Mouse (Mus musculus): ENCODE data around the gene Adk.
A peak's percentile ranks its signal among the peaks of the same experiment; 100 is the strongest.

Adk gene

GRCm38 (mm10) chr14:21268229-21268628 is 215.9 kb downstream of the Adk start:
- DNase-seq (ENCODE audit: low read depth, low spot score), result no peak

DNA sequence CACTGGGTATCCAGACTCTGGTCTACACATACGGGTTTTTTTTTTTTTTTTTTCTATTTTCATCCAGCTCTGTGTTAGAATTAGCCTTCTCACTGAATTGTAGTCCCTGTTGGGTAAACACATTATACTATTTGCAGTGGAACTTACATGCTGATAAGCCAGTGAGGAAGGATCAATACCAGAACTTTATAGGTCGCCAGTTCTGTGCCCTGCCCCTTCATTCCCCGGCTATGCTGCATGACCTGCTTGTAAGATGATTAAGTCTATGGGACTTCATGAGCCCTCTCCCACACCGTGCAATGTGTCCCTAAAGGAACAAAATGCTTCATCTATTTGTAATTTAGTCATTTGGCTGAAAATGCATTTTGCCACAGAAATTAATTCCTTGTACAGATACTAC is 219.1 kb downstream of the Adk start:
- DNase-seq (ENCODE audit: low read depth, low spot score), result no peak

- no peak for DNase-seq (ENCODE audit: low read depth, low spot score)
These were observed 223.4 kb downstream of the Adk start for GRCm38 (mm10) chr14:21275786-21276185.

DNA sequence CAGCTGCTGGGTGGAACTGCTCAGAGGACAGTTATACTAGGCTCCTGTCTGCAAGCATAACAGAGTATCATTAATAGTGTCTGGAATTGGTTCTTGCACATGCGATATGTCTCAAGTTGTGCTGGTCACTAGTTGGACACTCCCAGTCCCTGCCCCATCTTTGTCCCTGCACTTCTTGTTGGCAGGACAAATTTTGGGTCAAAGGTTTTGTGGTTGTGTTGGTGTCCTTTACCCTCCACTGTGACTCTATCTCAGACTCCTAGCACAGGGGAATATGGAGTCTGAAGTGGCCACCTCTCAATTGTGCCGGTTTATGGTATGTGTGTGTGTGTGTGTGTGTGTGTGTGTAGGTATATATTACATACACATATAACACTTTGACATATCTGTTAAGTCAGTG is 225.9 kb downstream of the Adk start:
- DNase-seq (ENCODE audit: low read depth, low spot score), result no peak

- DNase-seq (ENCODE audit: low read depth, low spot score), result no peak
These were observed 226.6 kb downstream of the Adk start for GRCm38 (mm10) chr14:21278907-21279535.

DNA sequence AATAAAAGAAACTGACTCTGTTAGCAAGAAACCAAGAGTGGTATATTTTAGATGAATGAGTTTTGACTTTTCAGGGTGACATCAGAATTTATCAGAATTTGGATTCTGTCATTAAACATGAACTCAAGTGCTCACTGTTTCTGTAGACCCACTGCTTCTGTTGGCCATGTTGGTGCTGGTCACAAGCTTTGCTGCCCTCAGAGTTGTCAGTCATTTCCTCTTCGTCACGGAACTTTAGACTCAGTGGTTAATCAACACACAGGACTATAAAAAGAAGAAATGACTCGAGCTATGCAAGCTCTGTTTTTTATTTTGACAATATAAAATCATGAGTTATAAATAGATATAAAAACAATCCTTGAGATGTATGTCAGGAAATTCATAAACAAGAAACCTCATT is 228.1 kb downstream of the Adk start:
- DNase-seq (ENCODE audit: low read depth, low spot score), result no peak

GRCm38 (mm10) chr14:21281506-21281905 is 229.1 kb downstream of the Adk start:
- DNase-seq (ENCODE audit: low read depth, low spot score), result no peak

- DNase-seq (ENCODE audit: low read depth, low spot score), result no peak
These were observed 231.7 kb downstream of the Adk start for GRCm38 (mm10) chr14:21284116-21284515.

- no peak for DNase-seq (ENCODE audit: low read depth, low spot score)
These were observed 232.5 kb downstream of the Adk start for GRCm38 (mm10) chr14:21284847-21285246.

DNA sequence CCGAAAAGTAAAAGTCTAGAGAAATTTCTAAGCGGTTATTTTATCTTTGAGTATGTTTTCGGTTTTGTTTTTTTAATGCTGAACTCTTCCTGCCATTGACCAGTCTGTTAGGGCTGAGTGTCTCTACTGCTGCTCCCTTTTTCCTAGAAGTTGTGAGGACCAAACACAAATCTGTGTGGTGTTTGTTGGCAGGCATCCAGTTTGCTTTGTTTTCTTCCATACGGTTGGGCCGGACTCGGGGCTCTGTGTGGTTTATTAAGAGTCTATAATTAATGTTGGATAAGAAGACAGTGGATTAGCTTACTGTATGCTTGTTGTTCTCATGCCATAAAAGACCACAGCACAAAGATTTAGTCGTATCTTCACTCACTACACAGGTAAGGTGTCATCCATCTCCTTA is 233.9 kb downstream of the Adk start:
- no peak for DNase-seq (ENCODE audit: low read depth, low spot score)

DNA sequence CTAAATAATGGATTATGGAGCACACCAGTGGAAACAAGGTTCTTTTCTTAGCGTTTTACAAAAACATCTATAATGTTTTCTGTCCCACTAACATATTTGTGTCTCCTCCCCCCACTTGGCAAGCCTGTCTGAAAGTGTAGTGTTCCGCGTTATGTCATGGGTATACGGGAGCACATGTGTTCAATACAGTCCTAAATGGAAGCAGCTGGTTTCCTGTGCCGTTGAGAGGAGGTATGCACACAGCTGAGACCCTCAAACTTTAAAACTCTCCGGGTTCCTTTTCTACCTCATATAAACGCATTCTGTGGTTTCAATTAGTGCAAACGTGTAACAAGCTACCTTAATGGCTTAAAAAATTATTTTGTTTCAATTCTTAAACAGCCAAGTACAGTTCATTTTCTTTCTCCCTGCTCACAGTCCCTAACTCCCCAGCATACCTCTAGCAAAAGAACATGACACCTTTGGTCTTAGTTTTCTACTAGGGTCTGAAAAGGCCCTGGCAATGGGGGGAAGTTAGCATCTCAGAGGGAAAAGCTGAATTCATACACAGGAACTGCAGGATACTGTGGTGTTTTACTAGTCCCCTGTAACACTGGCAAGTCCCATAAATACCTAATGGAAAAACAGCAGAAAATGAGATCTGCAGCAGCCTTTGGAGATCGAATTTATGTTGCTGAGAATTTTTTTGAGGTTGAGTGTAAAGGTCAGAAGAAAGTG is 235.5 kb downstream of the Adk start:
- DNase-seq (ENCODE audit: low read depth, low spot score), result no peak

DNA sequence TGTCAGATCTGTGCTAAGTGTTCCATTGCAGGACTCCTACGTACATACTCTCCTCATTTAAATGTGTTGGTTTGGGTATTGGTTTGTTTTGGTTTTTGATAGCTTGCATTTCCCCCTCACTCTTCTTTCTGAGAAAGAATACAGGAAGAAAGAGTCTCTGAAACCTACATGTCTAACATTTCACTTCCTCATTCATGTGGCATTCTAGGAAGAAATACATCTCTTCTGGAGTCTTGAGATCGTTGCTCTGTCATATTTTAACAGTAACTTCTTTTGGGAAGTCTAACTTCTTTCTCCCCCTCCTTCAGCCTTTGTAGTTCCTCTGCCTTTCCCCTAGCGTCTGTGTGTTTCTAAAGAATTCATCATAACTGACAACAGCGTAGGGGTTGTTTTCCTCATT is 247.4 kb downstream of the Adk start:
- no peak for DNase-seq (ENCODE audit: low read depth, low spot score)

DNA sequence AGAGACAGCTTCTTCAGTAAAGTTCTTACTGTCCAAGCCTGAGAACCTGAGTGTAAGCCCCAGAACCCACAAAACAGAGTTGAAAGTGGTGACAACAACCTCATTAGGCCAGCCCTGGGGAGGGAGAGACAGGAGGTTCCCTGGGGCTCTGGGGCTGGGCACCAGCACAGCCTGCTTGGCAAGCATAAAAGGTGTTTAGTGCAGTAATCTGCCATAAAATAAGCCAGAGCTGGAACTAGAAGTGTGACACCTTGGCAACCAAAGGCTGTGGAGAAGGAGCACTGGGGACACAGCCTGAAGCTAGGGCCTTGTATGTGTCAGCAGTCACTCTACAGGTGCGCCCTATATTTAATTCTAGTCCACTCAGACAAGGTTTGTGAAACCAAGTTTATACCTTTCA is 252.4 kb downstream of the Adk start:
- DNase-seq (ENCODE audit: low read depth, low spot score), result peak; percentile 34

- no peak for DNase-seq (ENCODE audit: low read depth, low spot score)
These were observed 256.1 kb downstream of the Adk start for GRCm38 (mm10) chr14:21308349-21308936.

DNA sequence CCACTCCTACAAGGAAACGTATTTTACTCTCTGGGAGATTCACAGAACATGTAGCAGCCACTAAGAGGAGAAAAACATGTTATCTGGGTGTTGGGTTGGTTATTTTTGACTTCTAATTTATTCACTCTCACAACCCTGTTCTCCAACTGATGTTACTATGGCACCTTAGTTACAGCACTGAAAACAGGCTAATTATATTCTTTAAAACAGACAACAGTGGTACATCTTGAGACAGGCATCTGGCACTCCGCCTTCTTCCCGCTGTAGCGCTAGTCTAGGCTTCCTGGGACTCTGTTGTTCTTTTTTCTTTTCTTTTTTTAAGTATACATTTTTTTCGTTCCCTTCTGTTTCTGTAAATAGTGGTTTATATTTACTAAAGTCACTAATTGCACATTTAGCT is 258.2 kb downstream of the Adk start:
- no peak for DNase-seq (ENCODE audit: low read depth, low spot score)

DNA sequence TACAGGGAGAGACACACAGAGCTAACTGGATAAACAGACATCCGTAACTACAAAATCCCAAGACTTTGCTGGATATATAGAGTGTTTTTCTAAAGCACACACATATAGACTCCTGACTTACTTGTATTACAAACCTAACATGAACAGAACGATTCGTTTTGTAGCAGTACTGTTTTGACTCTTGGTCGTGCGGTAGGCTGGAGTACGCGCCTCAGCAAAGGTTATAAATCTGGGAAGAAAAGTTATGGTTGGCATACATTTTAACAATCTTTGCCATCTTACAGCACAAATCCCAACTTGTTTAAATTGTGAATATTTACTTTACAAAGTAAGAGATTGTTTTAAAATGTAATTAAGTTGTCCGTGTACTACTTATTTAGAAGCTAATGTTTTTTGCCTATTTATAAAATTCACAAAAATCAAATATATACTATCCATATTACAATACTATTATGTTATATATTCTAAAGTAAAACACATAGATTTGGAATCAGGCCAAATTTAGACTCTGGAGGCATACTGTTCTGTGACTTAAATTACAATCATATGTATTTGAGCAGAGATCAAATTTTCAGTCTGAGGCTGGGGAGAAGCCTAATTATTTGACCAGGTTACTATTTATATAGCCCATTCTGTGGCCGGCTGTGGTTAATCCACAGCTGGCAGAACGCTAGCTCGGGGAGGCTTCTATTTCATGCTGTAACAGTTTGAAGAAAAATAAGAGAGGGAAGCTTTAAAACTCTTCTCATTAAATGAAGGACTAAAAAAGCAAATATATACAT is 261.4 kb downstream of the Adk start:
- DNase-seq (ENCODE audit: low read depth, low spot score), result no peak

DNA sequence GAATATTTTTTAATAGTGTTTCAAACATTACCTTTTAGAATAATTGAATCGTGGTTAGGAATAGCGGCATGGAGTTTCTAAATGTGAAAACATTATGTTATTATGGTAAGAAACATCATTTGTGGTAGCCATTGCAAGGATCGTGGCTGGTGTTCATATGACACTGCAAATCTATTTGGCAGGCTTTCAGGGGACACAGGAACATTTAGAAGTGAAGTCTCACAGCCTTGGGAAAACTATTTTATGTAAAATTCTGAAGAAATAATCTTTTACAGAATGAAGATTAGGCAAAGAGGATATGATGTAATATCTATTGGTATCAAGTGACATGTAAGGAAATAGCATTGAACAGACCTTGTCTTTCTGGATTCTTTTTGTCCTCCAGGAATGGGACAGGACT is 262.1 kb downstream of the Adk start:
- peak; percentile 7 for DNase-seq (ENCODE audit: low read depth, low spot score)

DNA sequence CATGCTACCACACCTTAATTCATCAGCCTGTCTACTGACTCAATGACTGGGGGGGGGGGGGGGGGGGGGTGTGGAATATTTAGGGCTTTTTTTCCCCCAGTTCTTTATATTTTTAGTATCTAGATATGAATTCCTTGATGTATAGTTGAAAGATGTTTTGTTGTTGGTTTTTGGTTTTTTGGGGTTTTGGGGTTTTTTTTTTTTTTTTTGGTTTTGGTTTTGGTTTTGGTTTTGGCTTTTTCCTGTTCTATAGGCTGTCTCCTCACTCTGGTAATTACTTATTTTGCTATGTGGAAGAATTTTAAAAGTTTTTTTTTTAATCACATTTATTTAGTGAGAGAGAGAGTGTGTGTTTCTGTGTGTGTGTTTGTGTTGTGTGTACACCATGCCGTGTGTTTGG is 282.5 kb downstream of the Adk start:
- DNase-seq (ENCODE audit: low read depth, low spot score), result no peak

DNA sequence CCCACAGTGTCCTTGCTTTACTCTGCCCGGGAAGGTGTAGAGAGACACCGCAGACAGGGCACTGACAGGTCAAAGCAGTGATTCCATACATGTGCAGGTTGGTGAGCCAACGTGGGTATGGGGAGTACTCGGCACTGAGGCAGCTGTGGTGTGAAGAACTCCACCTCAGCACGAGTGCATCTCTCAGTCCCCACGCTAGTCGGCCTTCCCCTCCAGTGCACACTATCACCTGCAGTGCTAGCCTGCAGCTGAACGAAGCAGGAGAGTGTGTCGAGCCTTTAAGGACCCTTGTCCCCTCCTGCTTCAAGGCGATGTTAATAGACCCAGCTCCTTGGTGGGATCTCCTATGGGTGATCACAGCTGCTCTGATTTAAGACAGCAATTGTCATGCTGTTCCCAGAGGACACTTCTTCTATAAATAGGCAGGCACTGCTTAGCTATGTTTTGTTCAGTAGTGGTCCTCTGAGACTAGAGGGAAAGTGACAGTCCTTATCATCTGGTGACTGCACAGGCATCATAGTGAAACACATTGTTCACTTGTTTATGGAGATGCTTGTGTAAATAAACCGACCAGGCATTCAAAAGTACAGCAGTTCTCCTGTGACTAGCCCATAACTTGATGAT is 283.4 kb downstream of the Adk start:
- DNase-seq (ENCODE audit: low read depth, low spot score), result no peak

DNA sequence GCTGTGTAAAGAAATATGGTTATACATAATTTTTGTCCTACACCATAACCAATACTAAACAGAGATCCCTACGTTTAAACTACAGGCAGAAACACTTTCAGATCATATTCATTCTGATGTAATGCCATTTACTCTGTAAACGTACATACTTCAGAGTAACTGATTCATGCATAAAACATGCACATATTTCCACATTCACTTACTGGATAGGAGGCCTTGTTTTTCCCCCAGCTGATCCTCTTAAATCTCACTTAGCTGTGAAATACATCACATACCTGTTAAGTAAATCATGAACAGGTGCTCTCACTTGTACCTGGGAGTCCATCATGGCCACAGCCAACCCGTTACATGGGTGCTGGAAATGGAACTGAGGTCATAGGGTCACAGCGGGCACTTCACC is 285.6 kb downstream of the Adk start:
- DNase-seq (ENCODE audit: low read depth, low spot score), result no peak

- no peak for DNase-seq (ENCODE audit: low read depth, low spot score)
These were observed 288.8 kb downstream of the Adk start for GRCm38 (mm10) chr14:21341195-21341594.

GRCm38 (mm10) chr14:21342984-21343383 is 290.6 kb downstream of the Adk start:
- DNase-seq (ENCODE audit: low read depth, low spot score), result no peak

All from skeletal muscle tissue, adult 2 months (tissue).